Mouse (Mus musculus): ENCODE results near the gene Serpina3i. TPM values are rescaled to one million over a fixed set of nuclear protein-coding genes. Genes with fewer than 3 reads are reported as not detected.

Serpina3i gene
- 2.0 and 4.2 TPM in 2 replicates for polyA plus RNA-seq (2015; fragmentation: Nextera tagmentation; extraction: Ambion mirVana)

GRCm38 (mm10) chr12:104262863-104263262 lies at the start of gene Serpina3i:
Gene Serpina3i, plus strand, starts transcription at chr12:104263122.
- Histone ChIP-seq H3K4me3 (ENCODE audit: low read length) (no peak within 1 kb of the TSS), H3K27me3 (ENCODE audit: control insufficient read depth, insufficient read depth, low read length) (no peaks in the 10 kb centered on the region), H3K27ac (ENCODE audit: low read length) (no peak within 1 kb of the TSS), H3K36me3 (ENCODE audit: control insufficient read depth, insufficient read depth) (no peaks in the 10 kb centered on the region), H3K4me1 (ENCODE audit: control insufficient read depth, insufficient read depth, low read length) (no peaks in the 10 kb centered on the region), H3K9ac (ENCODE audit: low read length) (no peak within 1 kb of the TSS), H3K9me3 (replicated peaks; ENCODE audit: control insufficient read depth, low read length) (no peaks in the 10 kb centered on the region), H3K4me2 (ENCODE audit: low read depth, low read length) (no peak within 1 kb of the TSS)
- no peak for ATAC-seq (replicated peaks; ENCODE audit: extremely low read depth, insufficient read depth, low FRiP score)

GRCm38 (mm10) chr12:104213689-104214444 lies 49.1 kb upstream of the Serpina3i start:
- ATAC-seq (replicated peaks; ENCODE audit: extremely low read depth, insufficient read depth, low FRiP score): no peak
- Histone ChIP-seq H3K4me3 (ENCODE audit: low read length) (no peak overlapping the region), H3K27me3 (ENCODE audit: control insufficient read depth, insufficient read depth, low read length) (no peaks in the 10 kb centered on the region), H3K36me3 (ENCODE audit: control insufficient read depth, insufficient read depth) (no peaks in the 10 kb centered on the region), H3K4me2 (ENCODE audit: low read depth, low read length) (no peak overlapping the region), H3K27ac (ENCODE audit: low read length) (no peak overlapping the region), H3K4me1 (ENCODE audit: control insufficient read depth, insufficient read depth, low read length) (no peaks in the 10 kb centered on the region), H3K9me3 (replicated peaks; ENCODE audit: control insufficient read depth, low read length) (no peaks in the 10 kb centered on the region), H3K9ac (ENCODE audit: low read length) (no peak overlapping the region)
- 65% methylated on average over 2 of the region's 2 CpGs for WGBS

- H3K4me2 ChIP-seq (ENCODE audit: low read depth, low read length): no peak within 1 kb of the TSS
- H3K36me3 ChIP-seq (ENCODE audit: control insufficient read depth, insufficient read depth): no peaks in the 10 kb centered on the region
- H3K27me3 ChIP-seq (ENCODE audit: control insufficient read depth, insufficient read depth, low read length): no peaks in the 10 kb centered on the region
- no peaks in the 10 kb centered on the region for H3K9me3 ChIP-seq (replicated peaks; ENCODE audit: control insufficient read depth, low read length)
- 70% methylated on average over 1 of the region's 1 CpGs for WGBS
- H3K4me1 ChIP-seq (ENCODE audit: control insufficient read depth, insufficient read depth, low read length): no peaks in the 10 kb centered on the region
- H3K4me3 ChIP-seq (ENCODE audit: low read length): no peak within 1 kb of the TSS
- no peak within 1 kb of the TSS for H3K9ac ChIP-seq (ENCODE audit: low read length)
- H3K27ac ChIP-seq (ENCODE audit: low read length): no peak within 1 kb of the TSS
- no peak for ATAC-seq (replicated peaks; ENCODE audit: extremely low read depth, insufficient read depth, low FRiP score)
These were observed 48.5 kb upstream of the Serpina3i start, which contains the start of gene Serpina3f for GRCm38 (mm10) chr12:104214445-104214753. Gene Serpina3f, plus strand, starts transcription at chr12:104214544.

- H3K27ac ChIP-seq (ENCODE audit: low read length): no peak overlapping the region
- no peak overlapping the region for H3K9ac ChIP-seq (ENCODE audit: low read length)
- no peaks in the 10 kb centered on the region for H3K4me1 ChIP-seq (ENCODE audit: control insufficient read depth, insufficient read depth, low read length)
- H3K27me3 ChIP-seq (ENCODE audit: control insufficient read depth, insufficient read depth, low read length): no peaks in the 10 kb centered on the region
- H3K36me3 ChIP-seq (ENCODE audit: control insufficient read depth, insufficient read depth): no peaks in the 10 kb centered on the region
- H3K9me3 ChIP-seq (replicated peaks; ENCODE audit: control insufficient read depth, low read length): no peaks in the 10 kb centered on the region
- no peak for ATAC-seq (replicated peaks; ENCODE audit: extremely low read depth, insufficient read depth, low FRiP score)
- H3K4me2 ChIP-seq (ENCODE audit: low read depth, low read length): no peak overlapping the region
- no peak overlapping the region for H3K4me3 ChIP-seq (ENCODE audit: low read length)
- WGBS: 74% methylated on average over 1 of the region's 1 CpGs
These were observed 47.7 kb upstream of the Serpina3i start for GRCm38 (mm10) chr12:104215249-104215648.

- H3K9me3 ChIP-seq (replicated peaks; ENCODE audit: control insufficient read depth, low read length): no peaks in the 10 kb centered on the region
- no peaks in the 10 kb centered on the region for H3K4me1 ChIP-seq (ENCODE audit: control insufficient read depth, insufficient read depth, low read length)
- no peak overlapping the region for H3K4me3 ChIP-seq (ENCODE audit: low read length)
- no peak for ATAC-seq (replicated peaks; ENCODE audit: extremely low read depth, insufficient read depth, low FRiP score)
- H3K36me3 ChIP-seq (ENCODE audit: control insufficient read depth, insufficient read depth): no peaks in the 10 kb centered on the region
- H3K9ac ChIP-seq (ENCODE audit: low read length): no peak overlapping the region
- WGBS: 65% methylated on average over 1 of the region's 1 CpGs
- no peak overlapping the region for H3K4me2 ChIP-seq (ENCODE audit: low read depth, low read length)
- no peaks in the 10 kb centered on the region for H3K27me3 ChIP-seq (ENCODE audit: control insufficient read depth, insufficient read depth, low read length)
- H3K27ac ChIP-seq (ENCODE audit: low read length): no peak overlapping the region
These were observed 41.3 kb upstream of the Serpina3i start for GRCm38 (mm10) chr12:104221616-104222015.

- H3K4me2 ChIP-seq (ENCODE audit: low read depth, low read length): no peak overlapping the region
- no peaks in the 10 kb centered on the region for H3K36me3 ChIP-seq (ENCODE audit: control insufficient read depth, insufficient read depth)
- no peak overlapping the region for H3K4me3 ChIP-seq (ENCODE audit: low read length)
- H3K9me3 ChIP-seq (replicated peaks; ENCODE audit: control insufficient read depth, low read length): no peaks in the 10 kb centered on the region
- no peak overlapping the region for H3K9ac ChIP-seq (ENCODE audit: low read length)
- ATAC-seq (replicated peaks; ENCODE audit: extremely low read depth, insufficient read depth, low FRiP score): no peak
- whole genome bisulfite sequencing: 55% methylated on average over 1 of the region's 1 CpGs
- H3K4me1 ChIP-seq (ENCODE audit: control insufficient read depth, insufficient read depth, low read length): no peaks in the 10 kb centered on the region
- H3K27me3 ChIP-seq (ENCODE audit: control insufficient read depth, insufficient read depth, low read length): no peaks in the 10 kb centered on the region
- H3K27ac ChIP-seq (ENCODE audit: low read length): no peak overlapping the region
These were observed 39.2 kb upstream of the Serpina3i start for GRCm38 (mm10) chr12:104223690-104224089.

GRCm38 (mm10) chr12:104224598-104225300 lies 38.2 kb upstream of the Serpina3i start:
- Histone ChIP-seq H3K4me2 (ENCODE audit: low read depth, low read length) (no peak overlapping the region), H3K4me3 (ENCODE audit: low read length) (no peak overlapping the region), H3K9me3 (replicated peaks; ENCODE audit: control insufficient read depth, low read length) (no peaks in the 10 kb centered on the region), H3K27me3 (ENCODE audit: control insufficient read depth, insufficient read depth, low read length) (no peaks in the 10 kb centered on the region), H3K9ac (ENCODE audit: low read length) (no peak overlapping the region), H3K27ac (ENCODE audit: low read length) (no peak overlapping the region), H3K4me1 (ENCODE audit: control insufficient read depth, insufficient read depth, low read length) (no peaks in the 10 kb centered on the region), H3K36me3 (ENCODE audit: control insufficient read depth, insufficient read depth) (no peaks in the 10 kb centered on the region)
- ATAC-seq (replicated peaks; ENCODE audit: extremely low read depth, insufficient read depth, low FRiP score): no peak
- WGBS: 60% methylated on average over 7 of the region's 7 CpGs

- WGBS: 65% methylated on average over 2 of the region's 2 CpGs
- no peak overlapping the region for H3K9ac ChIP-seq (ENCODE audit: low read length)
- H3K36me3 ChIP-seq (ENCODE audit: control insufficient read depth, insufficient read depth): no peaks in the 10 kb centered on the region
- ATAC-seq (replicated peaks; ENCODE audit: extremely low read depth, insufficient read depth, low FRiP score): no peak
- H3K27me3 ChIP-seq (ENCODE audit: control insufficient read depth, insufficient read depth, low read length): no peaks in the 10 kb centered on the region
- H3K4me1 ChIP-seq (ENCODE audit: control insufficient read depth, insufficient read depth, low read length): no peaks in the 10 kb centered on the region
- no peak overlapping the region for H3K4me3 ChIP-seq (ENCODE audit: low read length)
- H3K4me2 ChIP-seq (ENCODE audit: low read depth, low read length): no peak overlapping the region
- no peaks in the 10 kb centered on the region for H3K9me3 ChIP-seq (replicated peaks; ENCODE audit: control insufficient read depth, low read length)
- no peak overlapping the region for H3K27ac ChIP-seq (ENCODE audit: low read length)
These were observed 32.2 kb upstream of the Serpina3i start for GRCm38 (mm10) chr12:104230762-104231161.

- no peaks in the 10 kb centered on the region for H3K36me3 ChIP-seq (ENCODE audit: control insufficient read depth, insufficient read depth)
- no peak within 1 kb of the TSS for H3K4me2 ChIP-seq (ENCODE audit: low read depth, low read length)
- H3K27me3 ChIP-seq (ENCODE audit: control insufficient read depth, insufficient read depth, low read length): no peaks in the 10 kb centered on the region
- no peaks in the 10 kb centered on the region for H3K4me1 ChIP-seq (ENCODE audit: control insufficient read depth, insufficient read depth, low read length)
- H3K4me3 ChIP-seq (ENCODE audit: low read length): no peak within 1 kb of the TSS
- ATAC-seq (replicated peaks; ENCODE audit: extremely low read depth, insufficient read depth, low FRiP score): no peak
- H3K9me3 ChIP-seq (replicated peaks; ENCODE audit: control insufficient read depth, low read length): no peaks in the 10 kb centered on the region
- H3K27ac ChIP-seq (ENCODE audit: low read length): no peak within 1 kb of the TSS
- no peak within 1 kb of the TSS for H3K9ac ChIP-seq (ENCODE audit: low read length)
- 40% methylated on average over 5 of the region's 5 CpGs for WGBS
These were observed 27.0 kb upstream of the Serpina3i start, which contains the start of gene Serpina3g for GRCm38 (mm10) chr12:104235915-104236314. Gene Serpina3g, plus strand, starts transcription at chr12:104236245.

Data from heart, embryonic 16.5 days (tissue).